Mouse (Mus musculus) granulocyte monocyte progenitor cell, adult 5-6 weeks (primary cell): ENCODE measurements around the gene Ptprg. TPM values are rescaled to one million over a fixed set of nuclear protein-coding genes. Genes with fewer than 3 reads are reported as not detected.

Source experiments
- ATAC-seq: replicated peaks from 2 replicates; pipeline ENCODE4 v1.8.0; 2016; ENCODE audit warnings: mild to moderate bottlenecking, moderate TSS enrichment, inconsistent platforms; ENCODE audit not compliant: poor library complexity, severe bottlenecking
- total RNA-seq, 2 experiments: library from RNA; stranded (forward) in 1 of 2; stranded (reverse) in 1 of 2; fragments of 200-712, 200-1000 nt in 1 of 2; fragments of >200 nt in 1 of 2; fragmentation: Nextera tagmentation in 1 of 2; gene quantifications; 2 replicates each; pipeline ENCODE4 v1.2.3; 2014 to 2017

The Ptprg gene
- total RNA-seq, 2 experiments from 2014 or later, result not detected

GRCm38 (mm10) chr14:12112548-12113011 is 559.2 kb downstream of the Ptprg start:
- no peak for ATAC-seq

GRCm38 (mm10) chr14:12113326-12113725 is 560.0 kb downstream of the Ptprg start:
- ATAC-seq, result no peak

- no peak for ATAC-seq
These were observed 560.7 kb downstream of the Ptprg start for GRCm38 (mm10) chr14:12114016-12114415.

GRCm38 (mm10) chr14:12119260-12119659 is 565.9 kb downstream of the Ptprg start:
- ATAC-seq, result no peak

GRCm38 (mm10) chr14:12121906-12122305 is 568.6 kb downstream of the Ptprg start:
- no peak for ATAC-seq

- ATAC-seq, result no peak
These were observed 571.4 kb downstream of the Ptprg start for GRCm38 (mm10) chr14:12124682-12125081.

- ATAC-seq, result no peak
These were observed 574.6 kb downstream of the Ptprg start for GRCm38 (mm10) chr14:12127951-12128350.

GRCm38 (mm10) chr14:12132046-12132615 is 578.8 kb downstream of the Ptprg start:
- ATAC-seq, result no peak

- peak; percentile 69 for ATAC-seq
These were observed 579.8 kb downstream of the Ptprg start for GRCm38 (mm10) chr14:12133163-12133562.

GRCm38 (mm10) chr14:12134504-12134903 is 581.2 kb downstream of the Ptprg start:
- no peak for ATAC-seq

GRCm38 (mm10) chr14:12136536-12136935 is 583.2 kb downstream of the Ptprg start:
- ATAC-seq, result no peak

- peak; percentile 52 for ATAC-seq
These were observed 586.5 kb downstream of the Ptprg start for GRCm38 (mm10) chr14:12139643-12140481.

GRCm38 (mm10) chr14:12143941-12144485 is 590.7 kb downstream of the Ptprg start:
- ATAC-seq, result no peak

- no peak for ATAC-seq
These were observed 592.6 kb downstream of the Ptprg start for GRCm38 (mm10) chr14:12145919-12146318.

GRCm38 (mm10) chr14:12149529-12149928 is 596.2 kb downstream of the Ptprg start:
- ATAC-seq, result no peak

- ATAC-seq, result peak; percentile 46; the same call in 1 of the 2 replicates
These were observed 598.6 kb downstream of the Ptprg start for GRCm38 (mm10) chr14:12151927-12152326.

GRCm38 (mm10) chr14:12152748-12153147 is 599.4 kb downstream of the Ptprg start:
- no peak for ATAC-seq

- ATAC-seq, result no peak
These were observed 600.3 kb downstream of the Ptprg start for GRCm38 (mm10) chr14:12153599-12153998.

- ATAC-seq, result no peak
These were observed 608.5 kb downstream of the Ptprg start for GRCm38 (mm10) chr14:12161738-12162310.

- ATAC-seq, result no peak
These were observed 609.1 kb downstream of the Ptprg start for GRCm38 (mm10) chr14:12162331-12162854.

GRCm38 (mm10) chr14:12163196-12163595 is 609.9 kb downstream of the Ptprg start:
- no peak for ATAC-seq
